Mouse (Mus musculus) splenic B cell, adult 2 months (primary cell): ENCODE measurements at regions not wholly inside any gene's neighbourhood (a gene's known extent, or its start where the extent isn't known, plus 50 kb on each side); places are given as distances from the start of the nearest gene placed in this dataset.
"Not testable (repeated sequence)": the region's sequence is repeated elsewhere in the genome, so short reads cannot be mapped to it uniquely, and the experiment has no call there.

Experiments used
- DNase-seq: peaks from one replicate; pipeline ENCODE4 v3.0.0-alpha.2; 2011; ENCODE audit warnings: low read depth, low spot score
- H3K27me3 ChIP-seq: 2 replicates; pipeline ENCODE4 v1.6.1; 2012; ENCODE audit warnings: mild to moderate bottlenecking, low read length, moderate library complexity, mixed read lengths; ENCODE audit not compliant: control insufficient read depth, poor library complexity, insufficient read depth, severe bottlenecking
- H3K36me3 ChIP-seq: 2 replicates; pipeline ENCODE4 v1.6.1; 2012; ENCODE audit warnings: mild to moderate bottlenecking, low read length, moderate library complexity, mixed read lengths; ENCODE audit not compliant: control insufficient read depth, poor library complexity, insufficient read depth, severe bottlenecking

GRCm38 (mm10) chr8:90076381-90076780 is 271.8 kb downstream of the Tox3 start:
- no peak for DNase-seq
- no peaks in the 10 kb centered on the region for H3K27me3 ChIP-seq
- no peaks in the 10 kb centered on the region for H3K36me3 ChIP-seq

GRCm38 (mm10) chr8:90075796-90076195 is 272.3 kb downstream of the Tox3 start:
- Histone ChIP-seq H3K27me3 (no peaks in the 10 kb centered on the region), H3K36me3 (no peaks in the 10 kb centered on the region)
- DNase-seq, result no peak

DNA sequence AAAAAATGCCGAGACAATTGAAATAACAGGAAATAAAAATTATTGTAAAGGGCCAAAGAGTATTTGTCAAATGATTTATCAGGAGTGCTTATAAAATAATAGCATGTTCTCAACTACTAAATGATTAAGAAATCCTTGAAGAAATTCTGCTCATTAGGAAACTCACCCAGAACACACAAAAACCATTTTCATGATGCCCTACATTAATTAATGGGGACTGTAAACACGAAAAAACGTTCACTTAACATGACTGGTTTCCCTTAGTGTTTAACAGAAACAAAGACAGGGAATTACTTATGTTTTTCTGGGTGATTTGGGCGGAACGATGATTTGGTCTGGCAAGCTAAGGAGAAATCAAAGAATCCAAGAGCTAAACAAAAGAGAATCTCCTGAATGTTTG is 278.1 kb downstream of the Tox3 start:
- Histone ChIP-seq H3K27me3 (no peaks in the 10 kb centered on the region), H3K36me3 (no peaks in the 10 kb centered on the region)
- DNase-seq, result no peak

DNA sequence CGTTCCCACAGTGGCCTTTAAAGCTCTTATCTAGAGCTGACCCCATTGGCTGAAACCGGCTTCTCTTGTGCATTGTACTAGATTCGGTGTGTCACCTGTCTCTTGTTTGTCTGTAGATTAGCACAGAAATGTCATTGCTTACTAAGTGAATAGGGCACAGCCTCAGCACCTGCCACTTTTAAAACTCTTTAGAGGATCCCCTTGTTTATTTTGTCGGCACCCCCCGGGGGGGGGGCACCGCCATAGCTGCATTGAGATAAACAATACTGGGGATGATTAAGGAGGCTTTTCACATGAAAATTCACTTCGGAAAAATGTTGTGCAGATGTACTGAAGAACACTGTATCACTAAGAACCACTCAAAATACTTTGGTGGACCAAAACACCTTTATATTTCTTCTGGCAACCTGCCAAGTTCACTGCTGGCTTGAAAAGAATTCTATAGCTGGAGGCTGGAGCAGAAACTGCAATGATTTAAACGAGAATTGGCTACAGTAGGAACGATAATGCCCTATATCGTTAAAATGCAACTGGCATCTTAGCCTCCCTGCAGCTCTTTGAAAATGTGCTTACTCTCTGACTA is 278.6 kb downstream of the Tox3 start:
- no peak for DNase-seq

DNA sequence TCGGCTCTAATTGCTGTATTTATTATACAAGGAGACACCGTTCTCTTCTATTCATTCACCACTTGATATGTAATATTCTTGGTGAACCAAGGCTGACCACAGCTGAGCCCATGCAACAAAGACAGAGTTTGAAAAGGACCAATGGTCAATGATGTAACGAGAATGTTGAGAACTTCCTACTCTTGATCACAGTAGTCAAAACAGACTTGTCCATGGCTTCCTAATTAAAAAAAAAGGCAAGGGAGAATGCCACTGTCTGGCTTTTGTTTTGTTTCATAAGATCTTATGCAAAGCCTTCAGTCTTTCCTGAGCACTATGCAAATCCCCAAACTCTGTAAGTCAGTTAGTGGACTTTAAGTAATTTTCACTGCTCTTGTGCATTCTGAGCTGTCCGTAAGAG is 279.7 kb downstream of the Tox3 start:
- DNase-seq, result no peak
- no peaks in the 10 kb centered on the region for H3K36me3 ChIP-seq
- H3K27me3 ChIP-seq, result no peaks in the 10 kb centered on the region

More for the DNA sequence above, 278.6 kb downstream of the Tox3 start:
- no peaks in the 10 kb centered on the region for H3K36me3 ChIP-seq
- no peaks in the 10 kb centered on the region for H3K27me3 ChIP-seq

DNA sequence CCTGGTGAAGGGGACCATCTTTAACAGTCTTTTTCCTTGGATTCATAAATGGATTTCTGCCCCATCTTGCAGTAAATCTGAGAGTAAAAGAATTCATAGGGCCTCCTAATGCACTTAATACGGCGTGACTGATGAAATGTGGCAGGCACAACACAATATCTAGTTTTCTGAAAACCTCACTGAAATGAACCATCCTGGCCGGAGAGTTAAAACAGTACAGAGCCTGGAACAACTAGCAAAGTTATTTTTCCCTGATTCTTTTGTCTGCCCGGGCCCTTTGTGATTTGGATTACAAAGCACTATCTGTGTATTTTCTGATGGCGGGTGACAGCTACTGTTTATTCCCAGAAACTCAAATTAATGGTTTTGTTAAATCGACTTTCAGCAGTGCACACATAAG is 283.8 kb downstream of the Tox3 start:
- no peaks in the 10 kb centered on the region for H3K27me3 ChIP-seq

DNA sequence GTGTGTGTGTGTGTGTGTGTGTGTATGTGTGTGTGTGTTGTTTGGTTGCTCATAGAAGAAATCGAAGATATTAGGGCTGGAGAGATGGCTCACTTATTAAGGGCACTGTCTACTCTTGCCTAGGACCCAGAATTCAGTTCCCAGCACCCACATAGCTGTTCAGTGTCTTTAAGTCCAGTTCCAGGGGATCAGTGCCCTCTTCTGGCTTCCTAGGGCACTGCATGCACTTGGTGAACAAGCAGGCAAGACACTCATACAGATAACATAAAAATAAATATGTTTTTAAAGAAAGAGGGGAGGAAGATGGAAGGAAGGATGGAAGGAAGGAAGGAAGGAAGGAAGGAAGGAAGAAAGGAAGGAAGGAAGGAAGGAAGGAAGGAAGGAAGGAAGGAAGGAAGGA is 284.9 kb downstream of the Tox3 start:
- Histone ChIP-seq H3K27me3 (no peaks in the 10 kb centered on the region), H3K36me3 (no peaks in the 10 kb centered on the region)
- no peak for DNase-seq

More for the DNA sequence above, 283.8 kb downstream of the Tox3 start:
- DNase-seq, result no peak
- no peaks in the 10 kb centered on the region for H3K36me3 ChIP-seq

DNA sequence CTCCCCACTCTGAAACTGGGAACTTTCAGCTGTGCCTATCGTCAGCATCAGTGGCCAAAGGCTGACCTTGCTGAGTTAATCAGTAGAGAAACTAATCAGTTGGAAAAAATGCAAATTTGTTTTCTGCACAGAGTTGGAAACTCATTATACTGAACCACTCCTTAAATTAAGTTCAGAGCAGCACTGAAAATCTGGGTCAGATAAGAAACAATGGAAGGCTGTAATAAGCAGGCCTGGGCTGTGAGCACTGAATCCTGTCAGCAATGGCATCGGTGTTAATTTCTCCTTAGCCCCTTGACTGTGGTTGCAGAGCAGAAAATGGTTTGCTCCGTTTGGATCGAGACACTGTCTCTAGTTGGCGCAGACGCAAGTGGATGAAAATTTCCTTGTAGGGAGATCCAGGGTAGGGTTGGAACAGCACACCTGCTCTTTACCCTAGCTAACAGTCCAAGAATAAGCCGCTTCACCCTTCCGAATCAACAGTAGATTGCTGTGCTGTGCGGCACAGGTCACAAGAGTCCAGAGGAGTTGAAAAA is 289.4 kb downstream of the Tox3 start:
- no peak for DNase-seq
- H3K36me3 ChIP-seq, result no peaks in the 10 kb centered on the region
- no peaks in the 10 kb centered on the region for H3K27me3 ChIP-seq

- Histone ChIP-seq H3K27me3 (no peaks in the 10 kb centered on the region), H3K36me3 (no peaks in the 10 kb centered on the region)
- DNase-seq, result no peak
Measured at GRCm38 (mm10) chr8:90056331-90056730, 291.8 kb downstream of the Tox3 start.

GRCm38 (mm10) chr8:90046779-90047178 is 301.4 kb downstream of the Tox3 start:
- Histone ChIP-seq H3K27me3 (no peaks in the 10 kb centered on the region), H3K36me3 (no peaks in the 10 kb centered on the region)
- DNase-seq, result no peak

DNA sequence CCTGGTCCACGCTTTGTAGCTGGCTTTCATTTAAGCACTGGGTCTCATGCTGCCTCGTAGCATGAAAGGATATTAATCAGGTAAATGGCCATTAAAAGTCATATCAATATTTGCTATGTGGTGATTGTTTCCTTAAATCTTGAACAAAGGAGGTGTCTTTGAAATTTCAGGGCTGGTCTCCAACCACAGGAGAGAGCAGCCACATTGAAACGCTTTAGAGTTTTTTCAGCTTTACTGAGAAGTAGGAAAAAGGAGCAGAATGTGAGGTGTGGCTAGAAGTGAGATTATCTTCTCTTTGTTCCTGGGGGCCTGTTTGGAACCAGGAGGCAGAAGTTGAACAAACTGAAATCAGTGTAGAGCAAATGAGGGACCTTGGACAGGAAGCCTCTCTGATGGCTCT is 311.7 kb downstream of the Tox3 start:
- Histone ChIP-seq H3K36me3 (no peaks in the 10 kb centered on the region), H3K27me3 (no peaks in the 10 kb centered on the region)
- no peak for DNase-seq

DNA sequence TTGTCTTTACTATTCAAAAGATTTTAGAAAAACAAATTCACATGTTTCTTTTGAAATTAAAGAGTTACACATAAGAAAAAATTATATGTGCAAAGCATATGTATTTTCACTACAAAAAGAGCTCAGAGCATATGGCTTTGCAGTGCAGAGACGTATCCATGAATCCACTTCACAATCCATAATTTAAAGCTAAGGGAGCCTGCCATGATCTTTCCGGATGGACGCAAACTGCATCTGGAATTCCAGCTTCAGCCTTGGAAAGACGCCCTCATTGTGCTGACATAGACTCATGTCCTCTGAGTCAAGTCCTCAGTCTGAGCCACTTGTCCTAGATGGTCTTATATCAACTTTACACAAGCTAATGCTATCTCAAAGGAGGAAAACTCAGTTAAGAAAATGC is 315.6 kb downstream of the Tox3 start:
- no peak for DNase-seq
- Histone ChIP-seq H3K36me3 (no peaks in the 10 kb centered on the region), H3K27me3 (no peaks in the 10 kb centered on the region)

DNA sequence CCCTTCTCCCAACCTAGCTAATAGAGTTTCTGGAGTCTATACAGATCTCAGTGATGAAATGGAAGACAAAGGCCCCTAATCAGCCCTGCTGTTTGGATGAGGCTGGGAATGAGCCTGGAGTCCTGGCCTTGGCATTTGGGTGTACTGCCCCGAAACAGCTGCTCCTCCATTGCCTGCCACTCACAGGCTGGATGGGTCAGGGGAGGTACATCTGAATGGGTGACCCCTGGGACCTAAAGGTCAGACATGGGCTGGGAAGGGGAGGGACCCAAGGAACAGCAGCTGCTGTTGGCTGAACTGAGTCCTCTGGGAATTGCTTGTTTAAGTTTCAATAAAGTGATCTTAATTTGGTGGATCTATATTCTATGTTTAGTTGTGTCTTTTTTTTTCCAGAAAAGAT is 316.9 kb downstream of the Tox3 start:
- no peaks in the 10 kb centered on the region for H3K36me3 ChIP-seq
- DNase-seq, result no peak
- H3K27me3 ChIP-seq, result no peaks in the 10 kb centered on the region

GRCm38 (mm10) chr8:90017958-90018357 is 330.2 kb downstream of the Tox3 start:
- DNase-seq, H3K27me3 ChIP-seq, H3K36me3 ChIP-seq: not testable (repeated sequence)

DNA sequence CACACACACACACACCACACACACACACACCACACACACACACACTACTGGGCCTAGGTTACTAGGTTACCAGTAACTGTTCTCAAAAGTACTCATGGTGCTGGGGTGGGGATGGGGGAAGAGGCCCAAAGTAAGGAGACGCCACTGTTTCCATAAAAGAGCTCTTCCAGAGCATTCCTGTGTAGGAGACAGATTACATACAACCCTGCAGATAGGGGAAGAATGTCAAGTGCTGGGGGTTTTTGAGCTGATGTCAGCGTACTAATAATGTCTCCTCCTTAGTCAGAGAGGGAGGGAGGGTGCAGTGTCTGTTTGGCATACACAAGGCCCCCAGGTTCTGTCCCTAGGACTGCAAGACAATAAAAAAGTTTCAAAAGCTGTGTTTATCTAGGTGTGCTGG is 334.4 kb downstream of the Tox3 start:
- DNase-seq, result no peak
- Histone ChIP-seq H3K27me3 (no peaks in the 10 kb centered on the region), H3K36me3 (no peaks in the 10 kb centered on the region)
